Mouse (Mus musculus): Measurements from ENCODE around the gene Cep164. TPM values are rescaled to one million over a fixed set of nuclear protein-coding genes. Genes with fewer than 3 reads are reported as not detected.

Cep164 gene
- polyA plus RNA-seq (2012; ENCODE audit: insufficient read depth, low replicate concordance) = 13.4 TPM in 1 of 2 replicates, not detected in the other

- peaks cover 71% of the 10 kb centered on the region for H3K27me3 ChIP-seq (replicated peaks)
- no peak for TF ChIP-seq FLI1 (IDR thresholded peaks at IDR 0.05; ENCODE audit: low read length)
- no peak for TF ChIP-seq GATA1 (IDR thresholded peaks at IDR 0.05; ENCODE audit: borderline replicate concordance, low read length)
- peaks cover 22% of the 10 kb centered on the region for H3K9me3 ChIP-seq
- H3K36me3 ChIP-seq (replicated peaks; ENCODE audit: low read length) = no peaks in the 10 kb centered on the region
- peak within 1 kb of the TSS; percentile 91 for H3K4me3 ChIP-seq (replicated peaks)
- H3K4me1 ChIP-seq = peaks cover 14% of the 10 kb centered on the region
Measured at GRCm38 (mm10) chr9:45828291-45828963, at the start of gene Cep164. Cep164 (minus strand) TSS chr9:45828691.

- no peak overlapping the region for H3K4me3 ChIP-seq (replicated peaks)
- TF ChIP-seq FLI1 (IDR thresholded peaks at IDR 0.05; ENCODE audit: low read length) = no peak
- TF ChIP-seq GATA1 (IDR thresholded peaks at IDR 0.05; ENCODE audit: borderline replicate concordance, low read length) = no peak
- no peaks in the 10 kb centered on the region for H3K4me1 ChIP-seq
- H3K9me3 ChIP-seq = no peaks in the 10 kb centered on the region
- H3K27me3 ChIP-seq (replicated peaks) = no peaks in the 10 kb centered on the region
- peaks cover 80% of the 10 kb centered on the region for H3K36me3 ChIP-seq (replicated peaks; ENCODE audit: low read length)
Measured at GRCm38 (mm10) chr9:45877928-45878327, 49.4 kb upstream of the Cep164 start.

GRCm38 (mm10) chr9:45870265-45870664 is 41.8 kb upstream of the Cep164 start:
- Histone ChIP-seq H3K36me3 (replicated peaks; ENCODE audit: low read length) (peaks cover 97% of the 10 kb centered on the region), H3K27me3 (replicated peaks) (no peaks in the 10 kb centered on the region), H3K9me3 (no peaks in the 10 kb centered on the region), H3K4me1 (no peaks in the 10 kb centered on the region), H3K4me3 (replicated peaks) (no peak overlapping the region)
- TF ChIP-seq FLI1 (IDR thresholded peaks at IDR 0.05; ENCODE audit: low read length) (no peak), GATA1 (IDR thresholded peaks at IDR 0.05; ENCODE audit: borderline replicate concordance, low read length) (no peak)

- peaks cover 98% of the 10 kb centered on the region for H3K36me3 ChIP-seq (replicated peaks; ENCODE audit: low read length)
Measured at GRCm38 (mm10) chr9:45869181-45869580, 40.7 kb upstream of the Cep164 start.

GRCm38 (mm10) chr9:45861813-45862212 is 33.3 kb upstream of the Cep164 start:
- Histone ChIP-seq H3K27me3 (replicated peaks) (peaks cover 2% of the 10 kb centered on the region), H3K4me3 (replicated peaks) (no peak overlapping the region), H3K9me3 (no peaks in the 10 kb centered on the region), H3K36me3 (replicated peaks; ENCODE audit: low read length) (peaks cover 95% of the 10 kb centered on the region), H3K4me1 (no peaks in the 10 kb centered on the region)
- TF ChIP-seq FLI1 (IDR thresholded peaks at IDR 0.05; ENCODE audit: low read length) = no peak
- no peak for TF ChIP-seq GATA1 (IDR thresholded peaks at IDR 0.05; ENCODE audit: borderline replicate concordance, low read length)

More at GRCm38 (mm10) chr9:45869181-45869580, 40.7 kb upstream of the Cep164 start:
- H3K4me3 ChIP-seq (replicated peaks) = no peak overlapping the region
- no peaks in the 10 kb centered on the region for H3K27me3 ChIP-seq (replicated peaks)
- TF ChIP-seq GATA1 (IDR thresholded peaks at IDR 0.05; ENCODE audit: borderline replicate concordance, low read length) (no peak), FLI1 (IDR thresholded peaks at IDR 0.05; ENCODE audit: low read length) (no peak)
- H3K9me3 ChIP-seq = no peaks in the 10 kb centered on the region
- no peaks in the 10 kb centered on the region for H3K4me1 ChIP-seq

GRCm38 (mm10) chr9:45859364-45859763 is 30.9 kb upstream of the Cep164 start:
- Histone ChIP-seq H3K36me3 (replicated peaks; ENCODE audit: low read length) (peaks cover 81% of the 10 kb centered on the region), H3K4me1 (no peaks in the 10 kb centered on the region), H3K27me3 (replicated peaks) (peaks cover 18% of the 10 kb centered on the region), H3K4me3 (replicated peaks) (no peak overlapping the region), H3K9me3 (no peaks in the 10 kb centered on the region)
- TF ChIP-seq FLI1 (IDR thresholded peaks at IDR 0.05; ENCODE audit: low read length) (no peak), GATA1 (IDR thresholded peaks at IDR 0.05; ENCODE audit: borderline replicate concordance, low read length) (no peak)

- H3K36me3 ChIP-seq (replicated peaks; ENCODE audit: low read length) = peaks cover 35% of the 10 kb centered on the region
- H3K9me3 ChIP-seq = no peaks in the 10 kb centered on the region
- H3K4me3 ChIP-seq (replicated peaks) = no peak overlapping the region
- H3K27me3 ChIP-seq (replicated peaks) = peaks cover 66% of the 10 kb centered on the region
- H3K4me1 ChIP-seq = peaks cover 10% of the 10 kb centered on the region; the same call in 1 of the 2 replicates
- TF ChIP-seq FLI1 (IDR thresholded peaks at IDR 0.05; ENCODE audit: low read length) = no peak
- TF ChIP-seq GATA1 (IDR thresholded peaks at IDR 0.05; ENCODE audit: borderline replicate concordance, low read length) = no peak
Measured at GRCm38 (mm10) chr9:45854136-45854535, 25.6 kb upstream of the Cep164 start.

- Histone ChIP-seq H3K4me3 (replicated peaks) (no peak overlapping the region), H3K9me3 (no peaks in the 10 kb centered on the region), H3K27me3 (replicated peaks) (peaks cover 70% of the 10 kb centered on the region), H3K4me1 (peaks cover 10% of the 10 kb centered on the region; the same call in 1 of the 2 replicates), H3K36me3 (replicated peaks; ENCODE audit: low read length) (peaks cover 30% of the 10 kb centered on the region)
- TF ChIP-seq GATA1 (IDR thresholded peaks at IDR 0.05; ENCODE audit: borderline replicate concordance, low read length) = no peak
Measured at GRCm38 (mm10) chr9:45853695-45854094, 25.2 kb upstream of the Cep164 start.

GRCm38 (mm10) chr9:45851776-45852175 is 23.3 kb upstream of the Cep164 start:
- Histone ChIP-seq H3K4me3 (replicated peaks) (no peak overlapping the region), H3K9me3 (no peaks in the 10 kb centered on the region), H3K27me3 (replicated peaks) (peaks cover 84% of the 10 kb centered on the region), H3K36me3 (replicated peaks; ENCODE audit: low read length) (peaks cover 12% of the 10 kb centered on the region), H3K4me1 (peaks cover 27% of the 10 kb centered on the region)
- TF ChIP-seq FLI1 (IDR thresholded peaks at IDR 0.05; ENCODE audit: low read length) (no peak), GATA1 (IDR thresholded peaks at IDR 0.05; ENCODE audit: borderline replicate concordance, low read length) (no peak)

GRCm38 (mm10) chr9:45851330-45851729 is 22.8 kb upstream of the Cep164 start:
- Histone ChIP-seq H3K4me1 (peaks cover 31% of the 10 kb centered on the region), H3K27me3 (replicated peaks) (peaks cover 88% of the 10 kb centered on the region), H3K9me3 (no peaks in the 10 kb centered on the region), H3K4me3 (replicated peaks) (no peak overlapping the region), H3K36me3 (replicated peaks; ENCODE audit: low read length) (peaks cover 11% of the 10 kb centered on the region)
- TF ChIP-seq GATA1 (IDR thresholded peaks at IDR 0.05; ENCODE audit: borderline replicate concordance, low read length) (no peak), FLI1 (IDR thresholded peaks at IDR 0.05; ENCODE audit: low read length) (no peak)
